Mouse (Mus musculus): ENCODE data around the gene Bud31. TPM values are rescaled to one million over a fixed set of nuclear protein-coding genes. Genes with fewer than 3 reads are reported as not detected.

Gene Bud31
- polyA plus RNA-seq, 1 experiment from 2014 or later = 190 TPM

- peaks cover 42% of the 10 kb centered on the region for H3K36me3 ChIP-seq (ENCODE audit: control insufficient read depth, insufficient read depth)
- no peaks in the 10 kb centered on the region for H3K27me3 ChIP-seq (replicated peaks; ENCODE audit: control insufficient read depth, insufficient read depth, low read length)
- H3K27ac ChIP-seq (ENCODE audit: low read length) = no peak overlapping the region
- 86% methylated on average over 18 of the region's 18 CpGs for WGBS
- no peak overlapping the region for H3K4me3 ChIP-seq (replicated peaks; ENCODE audit: low read length)
- H3K9ac ChIP-seq (replicated peaks; ENCODE audit: low read depth, low read length) = no peak overlapping the region
- no peaks in the 10 kb centered on the region for H3K4me1 ChIP-seq (replicated peaks; ENCODE audit: control insufficient read depth, insufficient read depth, low read length)
- no peak for ATAC-seq
- H3K4me2 ChIP-seq (ENCODE audit: low read length) = no peak overlapping the region
- H3K9me3 ChIP-seq (ENCODE audit: control insufficient read depth, low read length) = no peaks in the 10 kb centered on the region
These were observed 38.4 kb downstream of the Bud31 start for GRCm38 (mm10) chr5:145178461-145178980.

GRCm38 (mm10) chr5:145185244-145185643 is 45.1 kb downstream of the Bud31 start:
- WGBS = 94% methylated on average over 2 of the region's 2 CpGs
- H3K4me2 ChIP-seq (ENCODE audit: low read length) = no peak overlapping the region
- no peaks in the 10 kb centered on the region for H3K27me3 ChIP-seq (replicated peaks; ENCODE audit: control insufficient read depth, insufficient read depth, low read length)
- no peak overlapping the region for H3K27ac ChIP-seq (ENCODE audit: low read length)
- peaks cover 30% of the 10 kb centered on the region for H3K36me3 ChIP-seq (ENCODE audit: control insufficient read depth, insufficient read depth)
- H3K9ac ChIP-seq (replicated peaks; ENCODE audit: low read depth, low read length) = no peak overlapping the region
- no peak for ATAC-seq
- peaks cover 12% of the 10 kb centered on the region for H3K4me1 ChIP-seq (replicated peaks; ENCODE audit: control insufficient read depth, insufficient read depth, low read length)
- H3K9me3 ChIP-seq (ENCODE audit: control insufficient read depth, low read length) = no peaks in the 10 kb centered on the region
- H3K4me3 ChIP-seq (replicated peaks; ENCODE audit: low read length) = no peak overlapping the region

GRCm38 (mm10) chr5:145189416-145189815 is 49.3 kb downstream of the Bud31 start:
- no peaks in the 10 kb centered on the region for H3K27me3 ChIP-seq (replicated peaks; ENCODE audit: control insufficient read depth, insufficient read depth, low read length)
- no peak overlapping the region for H3K4me2 ChIP-seq (ENCODE audit: low read length)
- H3K4me1 ChIP-seq (replicated peaks; ENCODE audit: control insufficient read depth, insufficient read depth, low read length) = peaks cover 22% of the 10 kb centered on the region
- no peak overlapping the region for H3K4me3 ChIP-seq (replicated peaks; ENCODE audit: low read length)
- no peak for ATAC-seq
- H3K9me3 ChIP-seq (ENCODE audit: control insufficient read depth, low read length) = no peaks in the 10 kb centered on the region
- no peak overlapping the region for H3K9ac ChIP-seq (replicated peaks; ENCODE audit: low read depth, low read length)
- peaks cover 18% of the 10 kb centered on the region for H3K36me3 ChIP-seq (ENCODE audit: control insufficient read depth, insufficient read depth)
- 96% methylated on average over 6 of the region's 6 CpGs for WGBS
- no peak overlapping the region for H3K27ac ChIP-seq (ENCODE audit: low read length)

- Histone ChIP-seq H3K4me3 (replicated peaks; ENCODE audit: low read length) (peak overlapping the region; percentile 94), H3K36me3 (ENCODE audit: control insufficient read depth, insufficient read depth) (peaks cover 27% of the 10 kb centered on the region), H3K9me3 (ENCODE audit: control insufficient read depth, low read length) (no peaks in the 10 kb centered on the region), H3K9ac (replicated peaks; ENCODE audit: low read depth, low read length) (peak overlapping the region; percentile 95), H3K4me2 (ENCODE audit: low read length) (peak overlapping the region; percentile 91), H3K27ac (ENCODE audit: low read length) (no peak overlapping the region), H3K4me1 (replicated peaks; ENCODE audit: control insufficient read depth, insufficient read depth, low read length) (peaks cover 22% of the 10 kb centered on the region), H3K27me3 (replicated peaks; ENCODE audit: control insufficient read depth, insufficient read depth, low read length) (no peaks in the 10 kb centered on the region)
- 57% methylated on average over 5 of the region's 5 CpGs for WGBS
- no peak for ATAC-seq
These were observed 50.2 kb downstream of the Bud31 start for GRCm38 (mm10) chr5:145190373-145190772.

GRCm38 (mm10) chr5:145190875-145191798 is 51.0 kb downstream of the Bud31 start:
- ATAC-seq = peak; percentile 89
- WGBS = under 1% methylated on average over 41 of the region's 41 CpGs
- peak overlapping the region; percentile 94 for H3K4me3 ChIP-seq (replicated peaks; ENCODE audit: low read length)

GRCm38 (mm10) chr5:145191962-145192361 is 51.8 kb downstream of the Bud31 start, which contains the start of gene Atp5j2:
Gene Atp5j2 (minus strand): TSS chr5:145192062.
- Histone ChIP-seq H3K27me3 (replicated peaks; ENCODE audit: control insufficient read depth, insufficient read depth, low read length) (no peaks in the 10 kb centered on the region), H3K9ac (replicated peaks; ENCODE audit: low read depth, low read length) (peak within 1 kb of the TSS; percentile 95), H3K36me3 (ENCODE audit: control insufficient read depth, insufficient read depth) (peaks cover 21% of the 10 kb centered on the region), H3K4me1 (replicated peaks; ENCODE audit: control insufficient read depth, insufficient read depth, low read length) (peaks cover 22% of the 10 kb centered on the region), H3K9me3 (ENCODE audit: control insufficient read depth, low read length) (no peaks in the 10 kb centered on the region), H3K4me3 (replicated peaks; ENCODE audit: low read length) (peak within 1 kb of the TSS; percentile 94), H3K4me2 (ENCODE audit: low read length) (peak within 1 kb of the TSS; percentile 91), H3K27ac (ENCODE audit: low read length) (peak within 1 kb of the TSS; percentile 84)
- ATAC-seq = no peak
- WGBS = 76% methylated on average over 2 of the region's 2 CpGs

More at GRCm38 (mm10) chr5:145190875-145191798, 51.0 kb downstream of the Bud31 start:
- H3K36me3 ChIP-seq (ENCODE audit: control insufficient read depth, insufficient read depth) = peaks cover 26% of the 10 kb centered on the region
- H3K4me2 ChIP-seq (ENCODE audit: low read length) = peak overlapping the region; percentile 91
- H3K9ac ChIP-seq (replicated peaks; ENCODE audit: low read depth, low read length) = peak overlapping the region; percentile 95
- peak overlapping the region; percentile 84 for H3K27ac ChIP-seq (ENCODE audit: low read length)
- H3K9me3 ChIP-seq (ENCODE audit: control insufficient read depth, low read length) = no peaks in the 10 kb centered on the region
- peaks cover 22% of the 10 kb centered on the region for H3K4me1 ChIP-seq (replicated peaks; ENCODE audit: control insufficient read depth, insufficient read depth, low read length)
- no peaks in the 10 kb centered on the region for H3K27me3 ChIP-seq (replicated peaks; ENCODE audit: control insufficient read depth, insufficient read depth, low read length)

Other genes with a start within 250 kb of the Bud31 start
- gene Smurf1, start 174.5 kb upstream of the Bud31 start, polyA plus RNA-seq (2015; fragmentation: Nextera tagmentation; extraction: Ambion mirVana) = 25.4 and 28.2 TPM in 2 replicates
- not detected in 2 replicates for gene Gm4871, start 107.6 kb upstream of the Bud31 start, polyA plus RNA-seq (2015; fragmentation: Nextera tagmentation; extraction: Ambion mirVana)
- gene 1700018F24Rik, start 97.4 kb upstream of the Bud31 start, polyA plus RNA-seq (2015; fragmentation: Nextera tagmentation; extraction: Ambion mirVana) = not detected in 2 replicates
- 247 and 259 TPM in 2 replicates for gene Arpc1a, start 56.5 kb upstream of the Bud31 start, polyA plus RNA-seq (2015; fragmentation: Nextera tagmentation; extraction: Ambion mirVana)
- not detected in 2 replicates for gene Kpna7, start 56.3 kb upstream of the Bud31 start, polyA plus RNA-seq (2015; fragmentation: Nextera tagmentation; extraction: Ambion mirVana)
- gene Arpc1b, start 26.1 kb upstream of the Bud31 start, polyA plus RNA-seq (2015; fragmentation: Nextera tagmentation; extraction: Ambion mirVana) = 62.2 and 63.7 TPM in 2 replicates
- gene Pdap1, start 124 bp upstream of the Bud31 start, polyA plus RNA-seq (2015; fragmentation: Nextera tagmentation; extraction: Ambion mirVana) = 93.1 and 96.3 TPM in 2 replicates
- gene Ptcd1, start 26.7 kb downstream of the Bud31 start, polyA plus RNA-seq (2015; fragmentation: Nextera tagmentation; extraction: Ambion mirVana) = 24.7 and 25.8 TPM in 2 replicates
- 59.0 TPM in 2 replicates for gene Cpsf4, start 26.9 kb downstream of the Bud31 start, polyA plus RNA-seq (2015; fragmentation: Nextera tagmentation; extraction: Ambion mirVana)
- gene Atp5j2, start 51.7 kb downstream of the Bud31 start, polyA plus RNA-seq (2015; fragmentation: Nextera tagmentation; extraction: Ambion mirVana) = 514 and 561 TPM in 2 replicates
- 15.5 and 17.5 TPM in 2 replicates for gene Zkscan14, start 61.5 kb downstream of the Bud31 start, polyA plus RNA-seq (2015; fragmentation: Nextera tagmentation; extraction: Ambion mirVana)
- gene Zkscan5, start 64.2 kb downstream of the Bud31 start, polyA plus RNA-seq (2015; fragmentation: Nextera tagmentation; extraction: Ambion mirVana) = 17.4 and 20.2 TPM in 2 replicates
- 39.6 and 45.9 TPM in 2 replicates for gene Zfp655, start 91.4 kb downstream of the Bud31 start, polyA plus RNA-seq (2015; fragmentation: Nextera tagmentation; extraction: Ambion mirVana)
- 0.66 and 1.0 TPM in 2 replicates for gene Zscan25, start 140.1 kb downstream of the Bud31 start, polyA plus RNA-seq (2015; fragmentation: Nextera tagmentation; extraction: Ambion mirVana)
- not detected in 2 replicates for gene Cyp3a57, start 204.9 kb downstream of the Bud31 start, polyA plus RNA-seq (2015; fragmentation: Nextera tagmentation; extraction: Ambion mirVana)